Mouse (Mus musculus) neural tube, embryonic 13.5 days (tissue): ENCODE results near the gene Hip1r. TPM values are rescaled to one million over a fixed set of nuclear protein-coding genes. Genes with fewer than 3 reads are reported as not detected.

Experiments used
- ATAC-seq: fragments of 200-750 bp; cut with Nextera tagmentation; 2 replicates; pipeline ENCODE4 v1.8.0; 2017; ENCODE audit warnings: low read depth, mild to moderate bottlenecking, moderate TSS enrichment, moderate library complexity
- H3K27ac ChIP-seq: fragments of 300-500 bp; sonication (generic); replicated peaks from 2 replicates; pipeline ENCODE4 v1.5.1; 2015; ENCODE audit warnings: moderate library complexity, mild to moderate bottlenecking, inconsistent platforms
- H3K27me3 ChIP-seq: fragments of 300-500 bp; sonication (generic); 2 replicates; pipeline ENCODE4 v1.6.1; 2015; ENCODE audit warnings: mild to moderate bottlenecking, inconsistent platforms
- H3K36me3 ChIP-seq: fragments of 300-500 bp; sonication (generic); 2 replicates; pipeline ENCODE4 v1.6.1; 2015; ENCODE audit warnings: mild to moderate bottlenecking, inconsistent platforms
- H3K4me1 ChIP-seq: fragments of 300-500 bp; sonication (generic); replicated peaks from 2 replicates; pipeline ENCODE4 v1.6.1; 2015; ENCODE audit warnings: inconsistent platforms
- H3K4me2 ChIP-seq: fragments of 300-500 bp; sonication (generic); 2 replicates; pipeline ENCODE4 v1.6.1; 2015; ENCODE audit warnings: inconsistent platforms, mild to moderate bottlenecking, moderate library complexity
- H3K4me3 ChIP-seq: fragments of 300-500 bp; sonication (generic); 2 replicates; pipeline ENCODE4 v1.5.1; 2015; ENCODE audit warnings: mild to moderate bottlenecking, inconsistent platforms
- H3K9ac ChIP-seq: fragments of 300-500 bp; sonication (generic); 2 replicates; pipeline ENCODE4 v1.6.1; 2015; ENCODE audit warnings: moderate library complexity, mild to moderate bottlenecking, inconsistent platforms
- H3K9me3 ChIP-seq: fragments of 300-500 bp; sonication (generic); 2 replicates; pipeline ENCODE4 v1.6.1; 2016; ENCODE audit warnings: inconsistent platforms
- WGBS: fragments of 180-500 bp; shearing (Covaris S2); methylation state at CpG from one replicate; pipeline ENCODE4 v1.1.7; 2015; 5-methylcytosine and 5-hydroxymethylcytosine counted together
- polyA plus RNA-seq: library from polyadenylated mRNA; unstranded; fragments of >200 nt; fragmentation: Nextera tagmentation; extraction: Ambion mirVana; gene quantifications from 2 replicates; pipeline ENCODE4 v1.2.1, GENCODE M21; 2015

Gene Hip1r
- polyA plus RNA-seq, 1 experiment from 2014 or later: 17.1 TPM

DNA sequence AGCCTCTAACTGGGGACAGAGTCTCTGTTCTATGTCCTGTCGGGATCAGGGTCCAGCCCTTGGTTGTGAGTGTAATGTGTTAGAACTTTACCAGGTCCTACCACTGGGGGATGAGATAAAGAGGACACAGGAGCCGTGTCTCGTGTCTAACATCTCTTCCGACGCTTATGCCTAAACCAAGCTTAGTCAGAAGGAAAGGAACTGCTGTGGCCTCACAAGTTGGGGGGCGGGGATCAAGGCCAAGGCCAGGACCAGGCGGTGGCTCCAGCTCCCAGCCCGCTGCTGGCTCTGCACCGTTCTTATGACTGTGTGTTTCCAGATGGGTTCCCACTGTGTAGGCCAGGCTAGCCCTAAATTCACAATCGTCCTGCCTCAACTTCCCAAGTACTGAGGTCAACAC is 39.5 kb downstream of the Hip1r start:
- H3K27ac ChIP-seq: peak overlapping the region; percentile 91
- H3K4me1 ChIP-seq: peaks cover 84% of the 10 kb centered on the region
- H3K4me3 ChIP-seq: no peak overlapping the region

GRCm38 (mm10) chr5:124013747-124014146 is 40.3 kb downstream of the Hip1r start:
- H3K4me1 ChIP-seq: peaks cover 93% of the 10 kb centered on the region
- ATAC-seq: no peak
- no peak overlapping the region for H3K9ac ChIP-seq
- WGBS: 88% methylated on average over 16 of the region's 16 CpGs
- no peaks in the 10 kb centered on the region for H3K27me3 ChIP-seq
- no peaks in the 10 kb centered on the region for H3K9me3 ChIP-seq
- H3K4me2 ChIP-seq: no peak overlapping the region
- H3K36me3 ChIP-seq: peaks cover 18% of the 10 kb centered on the region
- no peak overlapping the region for H3K4me3 ChIP-seq
- peak overlapping the region; percentile 64; the same call in 1 of the 2 replicates for H3K27ac ChIP-seq

More for the DNA sequence above, 39.5 kb downstream of the Hip1r start:
- WGBS: 85% methylated on average over 10 of the region's 10 CpGs
- 0 out of 2 replicates have a peak overlapping the region, but pooled peaks have one; percentile 62 for H3K9ac ChIP-seq
- H3K9me3 ChIP-seq: no peaks in the 10 kb centered on the region
- H3K4me2 ChIP-seq: 0 out of 2 replicates have a peak overlapping the region, but pooled peaks have one; percentile 43
- no peaks in the 10 kb centered on the region for H3K27me3 ChIP-seq
- ATAC-seq: no peak
- peaks cover 27% of the 10 kb centered on the region for H3K36me3 ChIP-seq

DNA sequence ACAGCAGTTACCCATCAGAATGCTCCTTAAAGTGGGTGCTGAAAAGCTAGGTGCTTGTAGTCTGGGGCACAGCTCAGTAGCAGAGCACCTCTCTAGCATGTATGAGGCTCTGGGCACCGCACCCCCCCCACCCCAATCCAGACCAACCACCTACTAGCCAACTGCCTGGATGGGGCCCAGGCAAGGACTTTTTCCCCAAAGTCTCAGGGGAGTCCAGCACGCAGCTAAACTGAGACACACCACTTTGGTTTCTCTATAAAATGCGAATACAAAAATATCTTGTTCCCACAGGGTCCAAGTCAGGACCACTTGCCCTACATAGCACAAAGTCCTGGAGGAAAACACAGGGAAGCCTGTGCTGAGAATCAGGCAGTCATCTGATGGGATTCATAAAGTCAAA is 40.8 kb downstream of the Hip1r start:
- Histone ChIP-seq H3K27ac (peak overlapping the region; percentile 64), H3K36me3 (peaks cover 14% of the 10 kb centered on the region), H3K4me2 (peak overlapping the region; percentile 25; the same call in 1 of the 2 replicates), H3K9me3 (no peaks in the 10 kb centered on the region), H3K4me1 (peaks cover 97% of the 10 kb centered on the region), H3K27me3 (no peaks in the 10 kb centered on the region), H3K4me3 (no peak overlapping the region), H3K9ac (no peak overlapping the region)
- ATAC-seq: no peak
- 74% methylated on average over 3 of the region's 3 CpGs for WGBS

- H3K36me3 ChIP-seq: peaks cover 8% of the 10 kb centered on the region
- peaks cover 100% of the 10 kb centered on the region for H3K4me1 ChIP-seq
- no peak for ATAC-seq
- H3K9me3 ChIP-seq: no peaks in the 10 kb centered on the region
- no peak overlapping the region for H3K9ac ChIP-seq
- H3K4me3 ChIP-seq: no peak overlapping the region
- H3K27me3 ChIP-seq: no peaks in the 10 kb centered on the region
- WGBS: 7% methylated on average over 11 of the region's 11 CpGs
- peak overlapping the region; percentile 64 for H3K27ac ChIP-seq
- peak overlapping the region; percentile 25 for H3K4me2 ChIP-seq
These were observed 41.4 kb downstream of the Hip1r start for GRCm38 (mm10) chr5:124014791-124015251.

DNA sequence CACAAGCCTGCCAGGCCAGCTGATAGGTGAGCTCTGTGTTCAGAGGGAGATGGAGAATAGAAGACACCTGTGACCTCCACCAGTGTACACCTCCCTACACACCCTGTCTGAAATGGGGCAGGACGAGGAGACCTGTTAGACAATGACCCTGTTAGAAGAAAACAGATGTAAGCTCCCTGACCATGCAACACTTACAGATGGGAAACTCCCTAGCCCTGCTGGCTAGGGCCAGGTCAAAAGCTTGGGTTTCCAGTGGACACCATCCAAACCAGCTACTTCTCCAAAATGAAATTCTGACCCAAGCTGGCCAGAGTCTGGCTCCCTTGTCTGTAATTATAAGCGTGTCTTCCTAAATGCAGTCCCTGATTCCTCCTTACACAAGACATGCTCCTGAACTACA is 42.3 kb downstream of the Hip1r start:
- WGBS: 63% methylated on average over 2 of the region's 2 CpGs
- no peaks in the 10 kb centered on the region for H3K36me3 ChIP-seq
- ATAC-seq: no peak
- no peaks in the 10 kb centered on the region for H3K27me3 ChIP-seq
- peaks cover 96% of the 10 kb centered on the region for H3K4me1 ChIP-seq
- H3K9me3 ChIP-seq: no peaks in the 10 kb centered on the region
- H3K4me2 ChIP-seq: no peak overlapping the region
- H3K27ac ChIP-seq: peak overlapping the region; percentile 10
- no peak overlapping the region for H3K9ac ChIP-seq
- no peak overlapping the region for H3K4me3 ChIP-seq

- peaks cover 90% of the 10 kb centered on the region for H3K4me1 ChIP-seq
- H3K4me2 ChIP-seq: no peak overlapping the region
- ATAC-seq: no peak
- no peak overlapping the region for H3K4me3 ChIP-seq
- no peak overlapping the region for H3K9ac ChIP-seq
- no peaks in the 10 kb centered on the region for H3K9me3 ChIP-seq
- no peaks in the 10 kb centered on the region for H3K36me3 ChIP-seq
- 0 out of 2 replicates have a peak overlapping the region, but pooled peaks have one; percentile 10 for H3K27ac ChIP-seq
- no peaks in the 10 kb centered on the region for H3K27me3 ChIP-seq
- 91% methylated on average over 7 of the region's 7 CpGs for WGBS
These were observed 42.9 kb downstream of the Hip1r start for GRCm38 (mm10) chr5:124016291-124016821.

DNA sequence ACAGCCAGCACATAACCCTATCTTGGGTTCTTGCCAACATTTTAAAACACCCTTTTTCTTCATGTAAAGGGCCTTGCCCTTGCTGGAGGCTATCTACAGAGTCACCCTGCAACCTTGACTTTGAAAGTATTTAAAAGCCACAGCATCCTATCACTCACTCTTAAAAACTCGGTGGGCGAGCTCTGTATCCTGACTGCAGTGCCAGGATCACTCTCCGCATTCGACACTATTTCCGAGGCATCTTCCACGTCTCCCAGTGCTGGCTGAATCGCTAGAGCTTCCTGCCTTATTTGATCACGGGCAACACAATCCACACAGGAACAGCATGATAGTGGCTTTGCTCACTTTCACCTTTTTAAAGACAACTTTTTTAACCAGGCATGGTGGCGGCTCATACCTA is 44.5 kb downstream of the Hip1r start:
- Histone ChIP-seq H3K9me3 (no peaks in the 10 kb centered on the region), H3K4me2 (no peak overlapping the region), H3K9ac (peak overlapping the region; percentile 32; the same call in 1 of the 2 replicates), H3K4me1 (peaks cover 77% of the 10 kb centered on the region), H3K27ac (no peak overlapping the region), H3K27me3 (no peaks in the 10 kb centered on the region), H3K36me3 (0 out of 2 replicates have a peak, but pooled peaks cover 6% of the 10 kb centered on the region), H3K4me3 (no peak overlapping the region)
- WGBS: 86% methylated on average over 9 of the region's 9 CpGs
- no peak for ATAC-seq

DNA sequence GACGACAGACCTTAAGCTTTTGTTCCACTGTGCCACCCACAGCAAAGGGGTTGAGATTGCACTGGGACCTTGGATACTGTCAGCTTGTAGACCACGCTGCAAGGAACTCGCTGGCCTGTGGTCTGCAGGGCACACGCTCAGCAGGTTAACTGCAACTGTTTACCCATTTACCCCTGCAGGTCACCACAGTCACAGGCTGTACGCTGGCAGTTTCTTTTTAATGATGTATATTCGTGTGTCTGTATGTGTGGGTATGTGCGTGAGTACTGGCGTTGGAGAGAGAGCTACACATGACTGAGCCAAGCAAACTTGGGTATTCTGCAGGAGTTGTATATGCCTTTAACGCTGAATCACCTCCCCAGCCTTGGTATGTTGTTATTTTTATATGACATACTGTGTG is 45.2 kb downstream of the Hip1r start:
- no peak for ATAC-seq
- H3K36me3 ChIP-seq: 0 out of 2 replicates have a peak, but pooled peaks cover 6% of the 10 kb centered on the region
- no peak overlapping the region for H3K4me3 ChIP-seq
- H3K9ac ChIP-seq: no peak overlapping the region
- no peak overlapping the region for H3K4me2 ChIP-seq
- H3K27ac ChIP-seq: peak overlapping the region; percentile 67; the same call in 1 of the 2 replicates
- H3K4me1 ChIP-seq: peaks cover 77% of the 10 kb centered on the region
- H3K27me3 ChIP-seq: no peaks in the 10 kb centered on the region
- H3K9me3 ChIP-seq: no peaks in the 10 kb centered on the region
- WGBS: 83% methylated on average over 9 of the region's 9 CpGs

GRCm38 (mm10) chr5:124019348-124020216 is 46.2 kb downstream of the Hip1r start:
- peak; percentile 56 for ATAC-seq
- Histone ChIP-seq H3K27ac (peak overlapping the region; percentile 67), H3K4me1 (peaks cover 77% of the 10 kb centered on the region)

GRCm38 (mm10) chr5:124021148-124021547 is 47.7 kb downstream of the Hip1r start:
- no peak overlapping the region for H3K4me2 ChIP-seq
- no peaks in the 10 kb centered on the region for H3K27me3 ChIP-seq
- no peak overlapping the region for H3K27ac ChIP-seq
- H3K4me3 ChIP-seq: no peak overlapping the region
- 0 out of 2 replicates have a peak, but pooled peaks cover 6% of the 10 kb centered on the region for H3K36me3 ChIP-seq
- peaks cover 77% of the 10 kb centered on the region for H3K4me1 ChIP-seq
- 90% methylated on average over 11 of the region's 11 CpGs for WGBS
- H3K9me3 ChIP-seq: no peaks in the 10 kb centered on the region
- H3K9ac ChIP-seq: no peak overlapping the region
- no peak for ATAC-seq

More at GRCm38 (mm10) chr5:124019348-124020216, 46.2 kb downstream of the Hip1r start:
- Histone ChIP-seq H3K9me3 (no peaks in the 10 kb centered on the region), H3K27me3 (no peaks in the 10 kb centered on the region), H3K36me3 (0 out of 2 replicates have a peak, but pooled peaks cover 6% of the 10 kb centered on the region), H3K9ac (no peak overlapping the region), H3K4me2 (no peak overlapping the region), H3K4me3 (no peak overlapping the region)
- WGBS: 63% methylated on average over 12 of the region's 12 CpGs

GRCm38 (mm10) chr5:124021701-124022100 is 48.3 kb downstream of the Hip1r start:
- Histone ChIP-seq H3K9ac (no peak overlapping the region), H3K4me3 (no peak overlapping the region), H3K36me3 (0 out of 2 replicates have a peak, but pooled peaks cover 6% of the 10 kb centered on the region), H3K27ac (no peak overlapping the region), H3K4me2 (no peak overlapping the region), H3K27me3 (no peaks in the 10 kb centered on the region), H3K4me1 (peaks cover 77% of the 10 kb centered on the region), H3K9me3 (no peaks in the 10 kb centered on the region)
- WGBS: 80% methylated on average over 11 of the region's 11 CpGs
- ATAC-seq: no peak

- Histone ChIP-seq H3K27me3 (no peaks in the 10 kb centered on the region), H3K4me1 (peaks cover 77% of the 10 kb centered on the region)
- ATAC-seq: no peak
These were observed 48.9 kb downstream of the Hip1r start for GRCm38 (mm10) chr5:124022365-124022764.

More at GRCm38 (mm10) chr5:124022365-124022764, 48.9 kb downstream of the Hip1r start:
- Histone ChIP-seq H3K9ac (no peak overlapping the region), H3K27ac (no peak overlapping the region), H3K9me3 (no peaks in the 10 kb centered on the region), H3K4me2 (no peak overlapping the region), H3K36me3 (0 out of 2 replicates have a peak, but pooled peaks cover 6% of the 10 kb centered on the region), H3K4me3 (no peak overlapping the region)
- WGBS: 88% methylated on average over 7 of the region's 7 CpGs
